Mouse (Mus musculus) neural tube, embryonic 12.5 days (tissue): ENCODE measurements around the gene Wfikkn2. TPM values are rescaled to one million over a fixed set of nuclear protein-coding genes. Genes with fewer than 3 reads are reported as not detected.
A peak's percentile ranks its signal among the peaks of the same experiment; 100 is the strongest.

ENCODE experiments used
- ATAC-seq: fragments of 200-750 bp; cut with Nextera tagmentation; 2 replicates; pipeline ENCODE4 v1.8.0; 2017; ENCODE audit warnings: low read depth, mild to moderate bottlenecking, moderate TSS enrichment, moderate library complexity; ENCODE audit not compliant: low FRiP score
- H3K27ac ChIP-seq: fragments of 300-500 bp; sonication (generic); 2 replicates; pipeline ENCODE4 v1.5.1; 2016
- H3K27me3 ChIP-seq: fragments of 300-500 bp; sonication (generic); replicated peaks from 2 replicates; pipeline ENCODE4 v1.6.1; 2016; ENCODE audit warnings: mild to moderate bottlenecking
- H3K36me3 ChIP-seq: fragments of 300-500 bp; sonication (generic); 2 replicates; pipeline ENCODE4 v1.6.1; 2016; ENCODE audit warnings: mild to moderate bottlenecking
- H3K4me1 ChIP-seq: fragments of 300-500 bp; sonication (generic); 2 replicates; pipeline ENCODE4 v1.6.1; 2016
- H3K4me2 ChIP-seq: fragments of 300-500 bp; sonication (generic); replicated peaks from 2 replicates; pipeline ENCODE4 v1.6.1; 2016; ENCODE audit warnings: mild to moderate bottlenecking
- H3K4me3 ChIP-seq: fragments of 300-500 bp; sonication (generic); 2 replicates; pipeline ENCODE4 v1.5.1; 2016
- H3K9ac ChIP-seq: fragments of 300-500 bp; sonication (generic); 2 replicates; pipeline ENCODE4 v1.6.1; 2016; ENCODE audit warnings: mild to moderate bottlenecking
- H3K9me3 ChIP-seq: fragments of 300-500 bp; sonication (generic); 2 replicates; pipeline ENCODE4 v1.6.1; 2016; ENCODE audit warnings: mild to moderate bottlenecking
- WGBS: fragments of 180-500 bp; shearing (Covaris S2); methylation state at CpG from one replicate; pipeline ENCODE4 v1.1.7; 2016; 5-methylcytosine and 5-hydroxymethylcytosine counted together
- polyA plus RNA-seq: library from polyadenylated mRNA; unstranded; fragments of >200 nt; fragmentation: Nextera tagmentation; extraction: Ambion mirVana; gene quantifications from 2 replicates; pipeline ENCODE4 v1.2.1, GENCODE M21; 2016

Gene Wfikkn2
- polyA plus RNA-seq, 1 experiment from 2014 or later = 3.7 TPM

DNA sequence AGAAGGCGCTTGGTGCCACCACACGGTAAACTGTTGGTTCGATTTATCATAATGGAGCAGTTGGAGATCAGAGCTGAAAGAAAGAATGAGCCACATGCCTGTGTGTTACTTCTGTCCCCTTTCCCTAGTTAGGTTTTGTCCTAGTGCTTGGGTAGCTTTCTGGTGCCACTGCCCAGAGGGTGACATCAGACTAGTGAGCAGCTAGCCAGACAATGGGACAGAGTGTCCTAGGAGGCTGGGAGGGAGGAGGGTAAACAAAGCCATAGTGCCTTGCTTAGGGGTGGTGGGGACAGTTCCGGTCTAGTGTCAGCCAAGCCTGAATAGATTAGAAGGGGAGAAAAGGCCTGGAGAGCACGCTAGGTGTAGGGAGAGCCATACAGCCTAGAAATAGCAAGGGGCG lies 12.4 kb downstream of the Wfikkn2 start:
- no peaks in the 10 kb centered on the region for H3K9me3 ChIP-seq
- no peaks in the 10 kb centered on the region for H3K36me3 ChIP-seq
- H3K4me1 ChIP-seq = peaks cover 8% of the 10 kb centered on the region; the same call in 1 of the 2 replicates
- no peak overlapping the region for H3K9ac ChIP-seq
- no peak overlapping the region for H3K27ac ChIP-seq
- 78% methylated on average over 6 of the region's 6 CpGs for WGBS
- no peak for ATAC-seq
- no peak overlapping the region for H3K4me3 ChIP-seq
- no peak overlapping the region for H3K4me2 ChIP-seq
- H3K27me3 ChIP-seq = no peaks in the 10 kb centered on the region; the same call in 1 of the 2 replicates

DNA sequence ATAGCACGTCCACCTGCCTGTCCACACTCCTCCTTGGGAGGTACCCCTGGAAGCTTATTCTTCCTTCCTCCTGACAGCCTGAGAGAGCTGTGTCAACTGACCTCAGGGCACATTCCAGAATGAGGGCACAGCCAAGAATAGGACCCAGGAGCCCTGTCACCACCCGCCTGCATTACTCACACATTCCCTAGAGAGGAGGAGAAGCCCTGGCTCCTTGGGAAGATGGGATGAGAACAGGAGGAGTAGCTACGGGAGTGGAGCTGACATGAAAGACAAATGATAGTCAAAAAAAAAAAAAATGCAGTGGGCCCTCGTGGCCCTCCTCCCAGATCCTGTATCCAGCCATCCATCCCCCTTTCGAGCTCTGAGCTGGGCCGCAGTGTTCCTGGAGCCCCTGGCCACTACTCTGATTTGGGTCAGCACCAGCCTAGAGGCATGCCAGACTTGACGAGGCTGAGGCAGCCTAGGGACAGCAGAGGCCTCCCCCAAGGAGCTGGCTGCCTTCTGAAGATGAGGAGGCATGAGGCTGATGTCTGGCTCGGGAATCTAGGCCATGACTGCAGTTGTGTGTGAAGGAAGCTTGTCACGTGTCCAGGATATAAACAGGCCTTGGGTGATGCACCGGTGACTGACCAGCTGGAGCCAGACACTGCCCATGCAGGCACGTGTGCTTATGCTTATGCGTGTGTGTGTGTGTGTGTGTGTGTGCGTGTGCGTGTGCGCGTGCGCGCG lies 13.8 kb downstream of the Wfikkn2 start:
- no peak for ATAC-seq
- Histone ChIP-seq H3K4me2 (no peak overlapping the region), H3K4me3 (no peak overlapping the region), H3K4me1 (peaks cover 16% of the 10 kb centered on the region), H3K36me3 (no peaks in the 10 kb centered on the region), H3K27me3 (no peaks in the 10 kb centered on the region; the same call in 1 of the 2 replicates), H3K27ac (no peak overlapping the region), H3K9me3 (no peaks in the 10 kb centered on the region), H3K9ac (no peak overlapping the region)
- 81% methylated on average over 19 of the region's 19 CpGs for WGBS

GRCm38 (mm10) chr11:94230244-94230643 lies 15.6 kb downstream of the Wfikkn2 start:
- Histone ChIP-seq H3K4me1 (peaks cover 16% of the 10 kb centered on the region), H3K27ac (no peak overlapping the region), H3K9ac (no peak overlapping the region), H3K27me3 (no peaks in the 10 kb centered on the region; the same call in 1 of the 2 replicates), H3K9me3 (no peaks in the 10 kb centered on the region), H3K36me3 (no peaks in the 10 kb centered on the region), H3K4me2 (no peak overlapping the region), H3K4me3 (no peak overlapping the region)
- ATAC-seq = no peak
- WGBS = 84% methylated on average over 8 of the region's 8 CpGs

DNA sequence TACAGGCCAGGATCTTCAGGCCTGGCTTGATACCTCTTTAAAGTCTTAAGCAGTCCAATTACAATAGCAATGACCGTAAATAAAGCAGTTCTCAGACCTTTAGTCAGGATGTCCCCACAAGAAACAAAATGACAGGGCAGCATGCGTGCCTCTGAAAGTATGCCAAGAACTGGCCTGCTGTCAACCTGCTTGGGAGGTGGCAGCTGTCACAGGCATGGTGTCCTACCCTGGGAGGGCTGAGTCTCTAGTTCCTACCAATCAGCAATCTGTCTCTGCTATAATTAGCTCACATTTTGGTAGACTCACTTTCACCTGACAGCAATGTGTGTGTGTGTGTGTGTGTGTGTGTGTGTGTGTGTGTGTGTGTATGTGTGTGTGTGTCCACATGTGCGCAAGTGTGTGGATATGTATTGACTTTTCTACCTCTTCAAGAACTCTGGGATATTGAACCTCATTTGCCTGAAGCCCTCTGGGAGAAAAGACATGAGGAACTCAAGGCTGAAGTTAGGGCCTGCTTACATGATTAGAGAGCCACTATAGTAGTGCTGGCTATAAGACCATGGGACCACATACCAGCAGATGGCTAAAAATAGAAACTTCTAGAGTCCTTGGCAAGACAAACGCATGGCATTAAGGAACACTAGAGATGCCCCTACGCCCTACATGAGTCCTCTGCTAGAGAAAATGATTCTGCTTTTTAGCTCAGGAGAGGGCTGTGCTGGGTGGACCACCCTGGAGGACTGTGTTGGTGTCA lies 16.4 kb downstream of the Wfikkn2 start:
- H3K27me3 ChIP-seq = no peaks in the 10 kb centered on the region; the same call in 1 of the 2 replicates
- 83% methylated on average over 5 of the region's 5 CpGs for WGBS
- no peak overlapping the region for H3K4me3 ChIP-seq
- no peak for ATAC-seq
- peaks cover 16% of the 10 kb centered on the region for H3K4me1 ChIP-seq
- H3K27ac ChIP-seq = no peak overlapping the region
- no peak overlapping the region for H3K4me2 ChIP-seq
- no peak overlapping the region for H3K9ac ChIP-seq
- no peaks in the 10 kb centered on the region for H3K9me3 ChIP-seq
- no peaks in the 10 kb centered on the region for H3K36me3 ChIP-seq

DNA sequence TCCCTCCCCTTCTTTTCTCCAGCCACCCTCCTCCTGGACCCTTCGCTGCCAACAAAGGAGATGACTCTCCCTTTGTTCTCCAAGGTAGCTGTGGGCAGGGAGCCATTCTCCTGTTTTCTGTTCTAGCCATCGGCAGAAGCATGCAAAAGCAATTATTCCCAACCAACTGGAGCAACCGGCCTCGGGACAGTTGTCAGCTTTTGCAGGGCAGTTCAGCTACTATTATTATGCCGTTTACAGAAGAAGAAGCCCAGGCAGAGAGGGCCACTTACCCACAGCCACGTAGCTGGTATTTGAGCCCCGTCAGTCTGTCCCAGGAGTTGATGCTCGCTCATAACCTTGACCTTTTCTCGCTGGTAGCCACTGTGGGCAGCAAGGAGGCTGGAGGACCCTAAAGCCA lies 17.4 kb downstream of the Wfikkn2 start:
- Histone ChIP-seq H3K9ac (no peak overlapping the region), H3K4me1 (peaks cover 16% of the 10 kb centered on the region), H3K9me3 (no peaks in the 10 kb centered on the region), H3K4me3 (no peak overlapping the region), H3K36me3 (no peaks in the 10 kb centered on the region), H3K27me3 (no peaks in the 10 kb centered on the region; the same call in 1 of the 2 replicates), H3K27ac (no peak overlapping the region), H3K4me2 (no peak overlapping the region)
- ATAC-seq = no peak
- 24% methylated on average over 9 of the region's 9 CpGs for WGBS

DNA sequence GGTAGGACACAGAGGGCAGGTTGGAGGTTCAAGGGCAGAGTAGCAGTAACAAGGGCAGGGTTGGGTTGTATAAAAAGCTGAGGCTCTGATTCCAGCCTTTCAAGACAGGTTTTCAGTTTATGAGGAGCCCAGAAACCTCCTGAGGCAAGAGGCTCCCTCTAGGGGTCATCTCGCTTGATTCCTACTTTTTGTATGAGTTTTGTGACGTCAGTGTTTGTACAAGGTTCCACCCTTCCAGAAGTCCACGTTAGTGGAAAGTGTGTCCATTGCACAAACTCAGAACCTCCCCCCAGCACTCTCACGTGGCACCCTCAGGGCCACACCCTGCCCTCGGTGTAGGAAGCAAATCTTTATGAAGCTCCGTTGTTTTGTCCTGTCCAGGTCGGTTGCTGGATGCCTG lies 19.8 kb downstream of the Wfikkn2 start:
- Histone ChIP-seq H3K9me3 (no peaks in the 10 kb centered on the region), H3K4me1 (peaks cover 13% of the 10 kb centered on the region), H3K9ac (no peak overlapping the region), H3K27ac (no peak overlapping the region), H3K27me3 (no peaks in the 10 kb centered on the region; the same call in 1 of the 2 replicates), H3K36me3 (no peaks in the 10 kb centered on the region), H3K4me3 (no peak overlapping the region), H3K4me2 (no peak overlapping the region)
- WGBS = 48% methylated on average over 7 of the region's 7 CpGs
- no peak for ATAC-seq

- H3K9me3 ChIP-seq = no peaks in the 10 kb centered on the region
- no peaks in the 10 kb centered on the region for H3K27me3 ChIP-seq
- H3K4me3 ChIP-seq = no peak overlapping the region
- no peak for ATAC-seq
- 89% methylated on average over 9 of the region's 9 CpGs for WGBS
- H3K4me1 ChIP-seq = peaks cover 10% of the 10 kb centered on the region
- no peak overlapping the region for H3K27ac ChIP-seq
- no peak overlapping the region for H3K4me2 ChIP-seq
- no peaks in the 10 kb centered on the region for H3K36me3 ChIP-seq
- H3K9ac ChIP-seq = no peak overlapping the region
These were observed 22.3 kb downstream of the Wfikkn2 start for GRCm38 (mm10) chr11:94223531-94223930.

DNA sequence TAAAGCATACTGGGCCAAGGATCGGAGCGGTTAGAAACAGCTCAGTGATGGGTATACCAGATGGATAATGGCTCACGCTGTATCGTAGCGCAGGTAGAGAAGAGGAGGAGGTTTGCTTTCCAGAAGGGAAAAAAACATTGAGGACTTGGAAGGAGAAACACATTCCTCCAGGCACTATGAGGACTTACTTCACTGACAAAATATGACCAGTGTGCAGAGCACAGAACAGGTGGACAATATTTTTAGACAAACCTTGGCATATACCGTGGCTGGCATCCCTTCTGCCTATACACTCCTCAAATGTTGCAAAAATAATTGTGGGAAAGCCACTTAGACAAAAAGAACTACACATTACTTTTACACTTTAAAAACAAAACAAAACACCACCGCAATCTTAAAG lies 24.5 kb downstream of the Wfikkn2 start:
- ATAC-seq = no peak
- H3K36me3 ChIP-seq = no peaks in the 10 kb centered on the region
- H3K4me3 ChIP-seq = no peak overlapping the region
- no peak overlapping the region for H3K4me2 ChIP-seq
- no peaks in the 10 kb centered on the region for H3K9me3 ChIP-seq
- no peak overlapping the region for H3K9ac ChIP-seq
- peaks cover under 1% of the 10 kb centered on the region; the same call in 1 of the 2 replicates for H3K4me1 ChIP-seq
- H3K27me3 ChIP-seq = no peaks in the 10 kb centered on the region
- WGBS = 93% methylated on average over 7 of the region's 7 CpGs
- no peak overlapping the region for H3K27ac ChIP-seq

DNA sequence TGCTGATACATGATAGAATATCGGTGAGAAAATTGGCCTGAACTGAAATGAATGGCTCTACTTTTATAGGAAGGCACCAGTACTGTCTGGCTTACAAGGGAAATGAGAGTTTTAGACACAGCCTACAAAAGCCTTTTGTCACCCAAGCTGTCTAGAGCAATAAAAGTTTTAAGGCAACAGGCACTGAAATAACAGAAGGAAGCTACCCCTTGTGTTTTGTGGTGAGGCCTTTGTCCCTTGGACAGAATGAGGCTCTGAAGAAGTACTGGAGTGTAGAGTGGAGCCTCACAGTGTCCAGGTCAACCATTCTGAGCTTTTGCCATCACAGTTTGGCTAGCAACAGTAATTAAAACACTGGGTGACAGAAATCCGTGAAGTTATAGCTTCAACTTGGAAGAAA lies 29.6 kb downstream of the Wfikkn2 start:
- ATAC-seq = no peak
- 9% methylated on average over 2 of the region's 2 CpGs for WGBS

GRCm38 (mm10) chr11:94215581-94215980 lies 30.2 kb downstream of the Wfikkn2 start:
- Histone ChIP-seq H3K27me3 (no peaks in the 10 kb centered on the region), H3K4me3 (no peak overlapping the region), H3K4me2 (peak overlapping the region; percentile 12; the same call in 1 of the 2 replicates), H3K27ac (no peak overlapping the region), H3K9me3 (no peaks in the 10 kb centered on the region), H3K36me3 (peaks cover 10% of the 10 kb centered on the region), H3K9ac (no peak overlapping the region), H3K4me1 (peaks cover 20% of the 10 kb centered on the region)
- ATAC-seq = no peak
- WGBS = 65% methylated on average over 3 of the region's 3 CpGs

More for the DNA sequence above, 29.6 kb downstream of the Wfikkn2 start:
- no peak overlapping the region for H3K4me3 ChIP-seq
- no peaks in the 10 kb centered on the region for H3K27me3 ChIP-seq
- H3K36me3 ChIP-seq = peaks cover 10% of the 10 kb centered on the region
- H3K9ac ChIP-seq = no peak overlapping the region
- H3K4me1 ChIP-seq = peaks cover 20% of the 10 kb centered on the region
- no peaks in the 10 kb centered on the region for H3K9me3 ChIP-seq
- H3K4me2 ChIP-seq = no peak overlapping the region
- H3K27ac ChIP-seq = no peak overlapping the region

GRCm38 (mm10) chr11:94213735-94214594 lies 31.8 kb downstream of the Wfikkn2 start:
- 77% methylated on average over 29 of the region's 29 CpGs for WGBS
- Histone ChIP-seq H3K27ac (no peak overlapping the region), H3K4me1 (peaks cover 22% of the 10 kb centered on the region), H3K9ac (peak overlapping the region; percentile 49), H3K36me3 (peaks cover 10% of the 10 kb centered on the region), H3K27me3 (no peaks in the 10 kb centered on the region), H3K4me2 (peak overlapping the region; percentile 72), H3K4me3 (peak overlapping the region; percentile 31), H3K9me3 (no peaks in the 10 kb centered on the region)
- no peak for ATAC-seq

DNA sequence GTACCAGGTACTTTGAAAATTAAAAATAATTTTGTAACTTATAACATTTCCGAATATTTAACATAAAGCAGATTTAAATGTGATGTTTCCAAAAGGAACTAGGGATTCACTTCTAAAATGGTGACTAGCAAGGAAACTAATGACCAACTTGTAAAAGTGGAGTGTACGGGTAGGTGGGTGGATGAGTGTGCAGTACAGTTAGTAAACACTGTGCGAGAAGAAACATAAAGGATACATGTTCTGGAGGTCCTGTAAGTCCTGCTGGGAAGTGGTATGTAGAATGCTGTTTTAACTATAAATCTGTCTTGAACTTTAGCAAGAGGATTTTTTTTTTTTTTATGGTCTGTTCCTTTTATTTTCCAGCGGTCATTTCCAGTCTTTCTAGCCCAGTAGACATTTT lies 32.8 kb downstream of the Wfikkn2 start:
- Histone ChIP-seq H3K36me3 (peaks cover 10% of the 10 kb centered on the region), H3K27me3 (no peaks in the 10 kb centered on the region), H3K9me3 (no peaks in the 10 kb centered on the region), H3K4me1 (peaks cover 22% of the 10 kb centered on the region), H3K4me3 (peak overlapping the region; percentile 31), H3K4me2 (peak overlapping the region; percentile 72), H3K27ac (no peak overlapping the region), H3K9ac (peak overlapping the region; percentile 99)
- 42% methylated on average over 4 of the region's 4 CpGs for WGBS
- ATAC-seq = no peak
